Mouse (Mus musculus) erythroblast, embryonic 14.5 days (primary cell): ENCODE data around the gene Accsl.

Experiments used
- GATA1 ChIP-seq: IDR thresholded peaks from 2 replicates; pipeline ENCODE4 v1.6.1; 2012; ENCODE audit warnings: low read length, inconsistent platforms, mixed read lengths
- TAL1 ChIP-seq: IDR thresholded peaks from 3 replicates; pipeline ENCODE4 v1.6.1; 2012; ENCODE audit warnings: low read length, inconsistent platforms, mixed read lengths

DNA sequence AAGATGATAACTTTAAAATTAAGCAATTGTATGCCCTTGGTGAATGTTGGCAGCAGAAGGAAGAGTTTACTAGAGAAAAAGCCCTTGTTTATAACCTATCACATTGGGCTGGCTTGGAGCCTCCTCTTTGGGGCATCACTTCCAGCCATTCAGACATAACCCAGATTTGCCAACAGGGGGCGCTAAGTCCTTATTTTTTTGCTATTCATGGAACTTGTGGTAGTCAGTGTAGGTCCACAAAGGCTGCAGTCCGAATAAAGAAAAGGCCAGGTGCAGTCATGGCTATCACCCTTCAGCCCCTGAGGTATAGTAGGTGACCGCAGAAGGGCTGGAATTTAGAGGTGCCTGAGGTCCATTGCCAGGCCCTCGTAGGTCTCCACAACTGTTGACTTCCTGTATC is 1.9 kb upstream of the Accsl start:
- no peak for TF ChIP-seq GATA1
- no peak for TF ChIP-seq TAL1
